Comparison of ENCODE assay signal across 18 mouse cellular contexts in the genomic region with DNA sequence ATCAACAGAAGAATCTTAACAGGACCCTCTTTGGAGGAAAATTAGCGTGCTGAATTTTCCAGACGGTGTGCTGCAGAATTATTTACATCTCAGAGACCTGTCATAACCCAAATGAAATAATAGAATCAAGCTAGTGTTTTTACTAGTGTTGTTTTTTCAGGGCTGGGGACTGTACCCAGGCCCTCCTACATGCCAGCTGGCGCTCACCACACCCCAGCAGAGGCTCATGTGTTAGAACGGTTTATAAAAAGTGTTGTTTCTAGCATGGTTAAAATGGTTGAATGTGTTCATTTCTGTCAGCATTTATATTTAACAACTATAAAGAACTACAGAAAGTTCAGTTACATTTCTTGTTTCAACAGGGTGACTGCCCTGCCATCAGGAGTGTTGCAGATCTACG. TPM values are rescaled to one million over a fixed set of nuclear protein-coding genes. Genes with fewer than 3 reads are reported as not detected.
DNase-seq lines count a peak whose midpoint lies in the region; ATAC-seq lines count a peak whose summit lies in the region.
"Had no signal": no experiment of that assay in that cellular context is flagged by ENCODE, and none has a peak within 500 bp of the region (broad histone marks: within the 10 kb centered on the region; RNA-seq: fewer than 3 reads in every experiment).

No protein-coding gene starts in this region.

- no peak for ATAC-seq in megakaryocyte, adult 5-6 weeks (ENCODE audit: poor library complexity, severe bottlenecking)
- ATAC-seq: forebrain, embryonic 15.5 days; intestine, embryonic 16.5 days; midbrain, embryonic 15.5 days had no signal

- intact Hi-C loops in left cerebral cortex, postnatal 14 days (cut with DNase I), result no loop called here

- peak; percentile 74 for DNase-seq in layer of hippocampus, adult 11-12 months (ENCODE audit: low spot score)
- no peak for DNase-seq in layer of hippocampus, postnatal 10 days (ENCODE audit: low spot score in 2 of 2)
- peak; percentile 70 to 86 for DNase-seq in layer of hippocampus, adult 18-20 months (ENCODE audit: low spot score in 2 of 2)
- peak; percentile 63 to 72 for DNase-seq in left cerebral cortex, postnatal 14 days (ENCODE audit: low spot score in 2 of 2)
- peak; percentile 81 for DNase-seq in telencephalon, adult 2 months (ENCODE audit: low read depth, low spot score)
- DNase-seq in adrenal gland, adult 8-10 months, result no peak
- DNase-seq: adrenal gland, postnatal 14 days; cerebellum, adult 2 months; gastrocnemius, postnatal 25 days; heart, postnatal 36 days; lung, embryonic 14.5 days; thymus, postnatal 25 days had no signal

RNA-seq across cellular contexts. Expression of gene Prtg, which starts 37.8 kb away (rescaled TPM):
- total RNA-seq in layer of hippocampus, postnatal 10 days (2021), result under 1 TPM; 0.56 to 0.80 TPM
- 1 to 10 TPM; 3.0 to 3.1 TPM for total RNA-seq in layer of hippocampus, adult 18-20 months (2021)
- total RNA-seq in left cerebral cortex, postnatal 14 days (2021), result 1 to 10 TPM; 1.1 to 1.4 TPM
- total RNA-seq in adrenal gland, adult 8-10 months (2022), result under 1 TPM; 0.16 to 0.28 (median 0.22) TPM
- not detected in 2 replicates for total RNA-seq in megakaryocyte, adult 5-6 weeks (2015)
- not detected in 2 replicates for total RNA-seq in megakaryocyte, adult 5-6 weeks (2017)
- total RNA-seq: common myeloid progenitor, adult 5-6 weeks; neutrophil, adult 5-6 weeks had no signal

Comparison
In these comparisons a context has a peak if more than half of its experiments do, and no peak if none do; other contexts are left out.
1. DNase-seq: peak in layer of hippocampus, adult 11-12 months (single experiment), layer of hippocampus, adult 18-20 months (2 of 2), left cerebral cortex, postnatal 14 days (2 of 2) and telencephalon, adult 2 months (single experiment); none in layer of hippocampus, postnatal 10 days (0 of 2) and adrenal gland, adult 8-10 months (single experiment).